Mouse (Mus musculus) E14TG2a.4 (cell line): ENCODE measurements at regions not wholly inside any gene's neighbourhood (a gene's known extent, or its start where the extent isn't known, plus 50 kb on each side); places are given as distances from the start of the nearest gene placed in this dataset.

Source experiments
- CTCF ChIP-seq: conservative IDR thresholded peaks from 2 replicates; pipeline ENCODE4 v1.5.1; 2014; ENCODE audit warnings: low read length
- NANOG ChIP-seq: IDR thresholded peaks from 2 replicates; pipeline ENCODE4 v1.6.1; 2014; ENCODE audit warnings: borderline replicate concordance, low read length, mixed read lengths
- POU5F1 ChIP-seq: IDR thresholded peaks from 2 replicates; pipeline ENCODE4 v1.6.1; 2014; ENCODE audit warnings: low read length, borderline replicate concordance

- no peak for TF ChIP-seq CTCF
- no peak for TF ChIP-seq NANOG
- TF ChIP-seq POU5F1 = no peak
Measured at GRCm38 (mm10) chr1:138733308-138733707, 113.4 kb upstream of the Nek7 start.
